Mouse (Mus musculus): Measurements from ENCODE around the gene Slc25a22. TPM values are rescaled to one million over a fixed set of nuclear protein-coding genes. Genes with fewer than 3 reads are reported as not detected.
"Not testable (repeated sequence)": the region's sequence is repeated elsewhere in the genome, so short reads cannot be mapped to it uniquely, and the experiment has no call there.

The Slc25a22 gene
- total RNA-seq, 2 experiments from 2014 or later = 18.6 to 26.1 TPM

DNA sequence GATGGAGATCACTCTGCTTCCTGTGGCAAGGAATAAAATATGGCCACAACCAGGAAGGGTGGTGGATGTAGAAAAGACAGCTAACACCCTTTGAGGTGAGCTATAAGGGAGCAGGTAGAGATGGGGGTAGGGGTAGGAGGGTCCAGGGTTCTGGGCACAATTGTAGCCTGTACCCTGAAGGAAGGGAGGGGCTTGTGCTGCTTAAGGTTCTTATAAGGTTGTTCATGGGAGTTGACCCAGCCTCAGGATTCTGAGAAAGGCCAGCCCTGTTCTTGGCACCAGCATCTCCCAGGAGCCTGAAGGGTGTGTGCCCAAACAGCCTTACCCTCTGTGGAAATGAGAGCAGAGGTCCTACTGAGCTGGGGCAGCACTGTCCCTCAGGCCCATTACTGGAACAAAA lies 14.2 kb upstream of the Slc25a22 start:
- peak; percentile 25 for DNase-seq
- intact Hi-C loops (cut with DNase I) = no loop called here
- no peak for TF ChIP-seq CTCF (IDR thresholded peaks at IDR 0.05)
- no peak overlapping the region for H3K27ac ChIP-seq
- H3K4me3 ChIP-seq = no peak overlapping the region

GRCm38 (mm10) chr7:141447110-141447991 lies 9.7 kb upstream of the Slc25a22 start, which contains the start of gene Rplp2:
Gene Rplp2, plus strand, starts transcription at chr7:141447370.
- no peak for TF ChIP-seq CTCF (IDR thresholded peaks at IDR 0.05)
- Histone ChIP-seq H3K27ac (peak within 1 kb of the TSS; percentile 98), H3K4me3 (peak within 1 kb of the TSS; percentile 99)
- intact Hi-C loops (cut with DNase I) = loop anchor here (10.0 kb wide), 1 partner anchor 223 kb away; the partner anchor contains the start of gene Phrf1
- DNase-seq = peak; percentile 95

- intact Hi-C loops (cut with DNase I) = loop anchor here (10.0 kb wide), 1 partner anchor 222 kb away; the partner anchor contains the start of gene Phrf1
- not testable (repeated sequence) for DNase-seq
- Histone ChIP-seq H3K27ac (peak overlapping the region; percentile 98), H3K4me3 (peak overlapping the region; percentile 99; the same call in 1 of the 2 replicates)
Measured at GRCm38 (mm10) chr7:141446374-141446773, 8.7 kb upstream of the Slc25a22 start.

DNA sequence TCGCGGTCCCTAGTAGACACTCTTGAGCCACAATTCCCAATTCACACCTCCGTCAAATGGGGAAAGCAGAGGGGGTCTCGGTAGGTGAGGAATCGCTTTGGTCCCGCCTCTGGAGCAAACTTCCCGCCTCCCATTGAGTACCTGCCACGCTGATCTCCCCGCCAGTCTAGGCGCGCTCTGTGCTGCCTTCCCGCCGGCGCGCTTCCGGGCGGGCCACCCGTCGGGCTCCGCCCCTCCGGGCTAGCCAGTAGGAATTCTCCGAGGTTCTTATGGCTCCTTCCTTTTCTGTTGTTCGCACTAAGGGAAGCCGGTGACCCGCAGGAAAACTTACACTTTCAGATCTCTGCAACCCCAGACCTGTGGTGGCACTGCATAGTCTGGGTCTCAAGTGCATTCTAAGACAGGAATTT lies 6.1 kb upstream of the Slc25a22 start, which contains the start of gene Pidd1:
Gene Pidd1 (minus strand): TSS at position 198 of the 410 bp plus-strand sequence.
- intact Hi-C loops (cut with DNase I) = loop anchor here (10.0 kb wide), 1 partner anchor 219 kb away; the partner anchor contains the start of gene Phrf1
- Histone ChIP-seq H3K4me3 (peak within 1 kb of the TSS; percentile 70), H3K27ac (peak within 1 kb of the TSS; percentile 64)
- TF ChIP-seq CTCF (IDR thresholded peaks at IDR 0.05) = no peak
- peak; percentile 74 for DNase-seq

- intact Hi-C loops (cut with DNase I) = loop anchor here (10.0 kb wide), 1 partner anchor 218 kb away; the partner anchor contains the start of gene Phrf1
- H3K4me3 ChIP-seq = peak overlapping the region; percentile 70
- H3K27ac ChIP-seq = peak overlapping the region; percentile 64; the same call in 1 of the 2 replicates
- no peak for TF ChIP-seq CTCF (IDR thresholded peaks at IDR 0.05)
- DNase-seq = no peak
Measured at GRCm38 (mm10) chr7:141443081-141443821, 5.6 kb upstream of the Slc25a22 start.

DNA sequence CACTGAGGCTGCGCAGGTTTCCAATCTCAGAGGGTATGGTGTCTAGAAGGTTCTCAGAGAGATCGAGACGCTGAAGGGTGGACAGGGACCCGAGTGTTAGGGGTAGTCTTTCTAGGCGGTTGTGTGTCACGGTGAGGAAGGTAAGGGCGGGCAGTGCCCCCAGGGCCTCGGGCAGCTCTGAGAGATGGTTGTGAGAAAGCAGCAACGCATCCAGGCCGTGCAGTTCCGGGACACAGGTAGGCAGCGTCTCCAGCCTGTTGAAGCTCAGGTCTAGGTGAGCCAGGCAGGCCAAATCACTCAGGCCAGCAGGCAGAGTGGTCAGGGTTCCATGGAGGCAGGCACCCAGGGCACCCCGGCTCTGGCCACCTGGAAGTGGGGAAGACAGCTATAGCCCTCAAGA lies 4.5 kb upstream of the Slc25a22 start:
- no peak for TF ChIP-seq CTCF (IDR thresholded peaks at IDR 0.05)
- no peak overlapping the region for H3K4me3 ChIP-seq
- no peak overlapping the region for H3K27ac ChIP-seq
- no peak for DNase-seq
- intact Hi-C loops (cut with DNase I) = loop anchor here (10.0 kb wide), 1 partner anchor 217 kb away; the partner anchor contains the start of gene Phrf1

GRCm38 (mm10) chr7:141441460-141441859 lies 3.8 kb upstream of the Slc25a22 start:
- no peak for DNase-seq
- intact Hi-C loops (cut with DNase I) = loop anchor here (10.0 kb wide), 1 partner anchor 217 kb away; the partner anchor contains the start of gene Phrf1
- no peak overlapping the region for H3K4me3 ChIP-seq
- no peak for TF ChIP-seq CTCF (IDR thresholded peaks at IDR 0.05)
- H3K27ac ChIP-seq = no peak overlapping the region

GRCm38 (mm10) chr7:141440613-141441012 lies 2.9 kb upstream of the Slc25a22 start:
- intact Hi-C loops (cut with DNase I) = loop anchor here (10.0 kb wide), 1 partner anchor 216 kb away; the partner anchor contains the start of gene Phrf1
- peak; percentile 82 for TF ChIP-seq CTCF (IDR thresholded peaks at IDR 0.05)
- Histone ChIP-seq H3K4me3 (no peak overlapping the region), H3K27ac (no peak overlapping the region)
- DNase-seq = peak; percentile 74

DNA sequence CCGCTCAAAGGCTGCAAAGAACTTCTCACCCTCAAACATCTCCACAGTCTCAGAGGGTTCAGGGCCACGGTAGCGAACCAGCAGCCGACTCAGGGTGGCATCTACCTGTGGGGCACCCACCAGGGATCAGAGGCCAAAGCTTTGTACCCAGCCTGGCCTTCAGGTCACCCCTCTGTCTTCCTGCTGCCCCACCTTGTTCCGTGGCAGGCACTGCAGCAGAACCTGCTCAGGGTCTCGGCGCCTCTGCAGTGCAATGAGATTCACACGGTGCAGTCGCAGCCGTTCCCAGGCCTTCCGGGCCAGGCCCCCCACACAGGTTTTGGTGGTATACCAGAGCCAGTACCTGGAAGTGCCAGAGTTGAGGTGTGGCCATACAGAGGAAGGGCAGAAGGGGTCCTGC lies 2.1 kb upstream of the Slc25a22 start:
- intact Hi-C loops (cut with DNase I) = loop anchor here (10.0 kb wide), 1 partner anchor 215 kb away; the partner anchor contains the start of gene Phrf1
- no peak for DNase-seq
- no peak overlapping the region for H3K4me3 ChIP-seq
- no peak overlapping the region for H3K27ac ChIP-seq
- TF ChIP-seq CTCF (IDR thresholded peaks at IDR 0.05) = no peak

- TF ChIP-seq CTCF (IDR thresholded peaks at IDR 0.05) = no peak
- DNase-seq = no peak
- Histone ChIP-seq H3K4me3 (no peak overlapping the region), H3K27ac (no peak overlapping the region)
- intact Hi-C loops (cut with DNase I) = no loop called here
Measured at GRCm38 (mm10) chr7:141439140-141439679, 1.5 kb upstream of the Slc25a22 start.

- no peak overlapping the region for H3K4me3 ChIP-seq
- H3K27ac ChIP-seq = no peak overlapping the region
- intact Hi-C loops (cut with DNase I) = no loop called here
- no peak for TF ChIP-seq CTCF (IDR thresholded peaks at IDR 0.05)
- DNase-seq = no peak
Measured at GRCm38 (mm10) chr7:141438201-141438968, 693 bp upstream of the Slc25a22 start.

Data from gastrocnemius, adult 2 months (tissue).